Mouse (Mus musculus): ENCODE results near the gene Zfp683.

The Zfp683 gene

DNA sequence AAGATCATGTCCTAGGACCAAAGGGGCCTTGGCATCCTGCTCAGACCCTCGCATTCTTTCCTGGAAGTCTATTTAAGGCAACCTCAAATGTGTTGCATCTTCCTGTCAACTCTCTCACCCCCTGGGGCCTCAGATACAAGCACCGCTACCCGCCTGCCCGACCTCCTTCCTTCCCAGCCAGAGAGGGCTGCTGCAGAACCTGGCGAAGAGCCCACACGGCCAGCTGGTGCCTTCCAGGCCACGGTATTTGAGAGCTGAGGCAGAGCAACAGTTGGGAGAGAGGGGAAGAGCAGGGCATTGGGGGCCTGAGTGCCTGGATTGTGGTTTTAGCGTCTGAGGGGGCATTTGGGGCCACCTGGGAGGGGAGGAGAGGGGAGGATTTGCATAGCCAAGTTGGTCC lies 1.1 kb upstream of the Zfp683 start:
- peak; percentile 32 for DNase-seq (ENCODE audit: low spot score)

DNA sequence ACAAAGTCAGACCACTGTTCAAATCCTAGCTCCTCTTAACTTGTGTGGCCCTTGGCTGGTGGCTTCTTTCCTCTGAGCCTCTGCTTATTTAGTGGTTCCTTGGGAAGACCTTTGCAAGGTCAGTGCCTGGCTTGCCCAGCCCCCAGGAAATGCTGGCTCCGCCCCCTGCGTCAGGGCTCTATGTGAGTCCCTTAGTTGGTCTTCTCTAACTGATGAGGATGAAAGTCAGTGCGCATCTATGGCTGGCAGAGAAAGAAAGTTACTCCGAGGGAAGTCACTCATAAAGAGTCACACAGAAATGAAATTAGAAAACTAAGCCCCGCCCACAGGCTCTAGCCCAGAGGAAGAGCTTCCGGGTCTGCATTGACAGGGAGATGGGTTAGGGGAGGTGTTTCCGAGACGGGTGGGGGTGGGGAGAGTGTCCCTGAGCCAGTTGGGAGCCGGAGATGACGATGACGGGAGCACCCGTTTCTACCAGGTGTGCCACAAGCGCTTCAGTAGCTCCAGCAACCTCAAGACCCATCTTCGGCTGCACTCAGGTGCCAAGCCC lies 4.6 kb downstream of the Zfp683 start:
- no peak for DNase-seq (ENCODE audit: low spot score)

DNA sequence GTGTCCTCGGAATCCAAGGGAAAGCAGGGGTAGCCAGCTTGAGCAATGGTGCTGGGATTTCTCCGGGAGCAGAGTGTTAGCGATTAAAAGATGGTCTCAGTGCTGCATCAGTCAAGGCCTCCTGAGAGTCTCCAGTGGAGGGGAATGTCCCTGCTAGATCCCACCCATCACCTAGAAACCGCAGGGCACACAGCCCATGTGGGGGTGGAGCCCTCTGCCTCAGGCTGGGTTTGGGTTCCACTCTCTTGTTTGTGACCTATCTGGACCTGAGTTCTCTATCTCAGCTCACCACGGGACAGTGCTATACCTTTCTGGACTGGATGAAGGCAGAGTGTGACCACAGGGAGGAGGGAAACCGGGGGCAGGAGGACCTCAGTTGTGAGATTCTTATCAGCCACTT lies 5.3 kb downstream of the Zfp683 start:
- DNase-seq (ENCODE audit: low spot score) = no peak

GRCm38 (mm10) chr4:134060135-134060865 lies 6.7 kb downstream of the Zfp683 start, which contains the start of gene Crybg2:
TSS of gene Crybg2 (plus strand) at chr4:134060815.
- DNase-seq (ENCODE audit: low spot score) = no peak

- peak; percentile 48 for DNase-seq (ENCODE audit: low spot score)
Observed at GRCm38 (mm10) chr4:134061166-134061830, 7.7 kb downstream of the Zfp683 start.

DNA sequence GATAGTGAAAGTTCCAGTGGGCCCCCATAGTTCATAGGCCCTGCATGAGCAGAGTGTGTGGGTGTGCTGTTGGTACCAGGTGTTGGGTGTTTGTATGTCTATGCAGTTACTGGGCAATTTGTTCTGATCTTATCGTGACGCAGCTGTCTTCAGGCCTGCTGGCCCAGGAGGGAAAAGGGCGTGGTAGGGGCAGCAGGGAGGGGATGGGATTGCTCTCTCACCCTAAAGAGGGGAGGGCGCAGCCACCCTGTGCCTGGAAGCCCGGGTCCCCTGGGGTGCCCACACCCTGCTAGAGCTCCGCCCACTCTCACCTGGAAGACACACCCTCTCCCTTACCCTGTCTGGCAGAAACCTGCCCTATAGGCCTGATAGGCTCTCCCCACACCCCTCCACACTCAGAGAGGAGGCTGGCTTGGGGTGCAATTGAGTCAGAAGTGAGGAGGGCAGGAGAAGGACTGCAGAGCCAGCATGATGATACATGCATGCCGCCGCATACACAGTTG lies 8.4 kb downstream of the Zfp683 start:
- DNase-seq (ENCODE audit: low spot score) = peak; percentile 79

- DNase-seq (ENCODE audit: low spot score) = no peak
Observed at GRCm38 (mm10) chr4:134062561-134062960, 8.9 kb downstream of the Zfp683 start.

DNA sequence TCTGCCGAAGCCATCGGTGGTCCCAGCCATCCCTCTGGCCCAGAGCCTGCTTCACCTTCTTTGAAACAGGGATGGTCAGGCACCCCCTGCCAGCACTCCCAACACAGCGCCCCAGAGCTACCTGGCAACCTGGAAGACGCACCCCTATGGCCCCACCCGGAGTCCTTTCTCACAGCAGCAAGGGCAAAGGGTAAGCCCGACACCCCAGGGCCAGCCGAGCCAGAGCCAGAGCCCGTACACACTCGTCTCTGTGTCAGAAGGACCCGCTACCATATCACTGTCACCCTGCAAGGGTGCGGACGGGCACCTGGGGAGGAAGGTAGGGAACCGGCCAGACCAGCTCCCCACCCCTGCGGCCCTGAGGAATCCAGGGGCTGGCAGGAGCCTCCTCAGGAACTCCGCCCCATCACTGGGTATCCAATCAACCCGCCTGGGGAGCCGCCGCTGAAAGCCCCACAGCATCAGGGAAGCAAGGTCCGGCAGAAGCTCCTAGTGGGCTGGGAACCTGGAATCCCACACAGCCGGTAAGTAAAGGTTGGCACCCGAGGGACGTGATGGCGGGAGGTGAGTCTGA lies 11.9 kb downstream of the Zfp683 start:
- no peak for DNase-seq (ENCODE audit: low spot score)

DNA sequence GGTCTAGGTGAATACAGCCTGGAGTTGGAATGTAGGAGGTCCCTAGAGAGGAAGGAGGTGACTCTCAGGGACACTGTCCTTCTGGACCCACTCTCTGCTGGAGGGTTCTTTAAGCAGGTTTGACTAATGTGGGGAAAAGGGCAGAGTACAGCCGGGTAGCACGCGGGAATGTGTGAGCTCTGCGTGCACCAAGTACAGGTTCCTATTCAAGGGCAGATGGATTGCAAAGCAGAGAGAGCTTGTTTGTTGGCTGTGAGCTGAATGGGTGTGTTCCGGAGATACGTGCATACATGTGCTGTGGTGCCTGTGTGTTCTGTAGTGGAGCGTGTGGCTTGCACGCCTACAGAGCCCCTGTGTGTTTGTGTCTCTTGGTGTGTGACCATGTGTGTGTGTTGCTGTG lies 13.7 kb downstream of the Zfp683 start:
- DNase-seq (ENCODE audit: low spot score) = no peak

DNA sequence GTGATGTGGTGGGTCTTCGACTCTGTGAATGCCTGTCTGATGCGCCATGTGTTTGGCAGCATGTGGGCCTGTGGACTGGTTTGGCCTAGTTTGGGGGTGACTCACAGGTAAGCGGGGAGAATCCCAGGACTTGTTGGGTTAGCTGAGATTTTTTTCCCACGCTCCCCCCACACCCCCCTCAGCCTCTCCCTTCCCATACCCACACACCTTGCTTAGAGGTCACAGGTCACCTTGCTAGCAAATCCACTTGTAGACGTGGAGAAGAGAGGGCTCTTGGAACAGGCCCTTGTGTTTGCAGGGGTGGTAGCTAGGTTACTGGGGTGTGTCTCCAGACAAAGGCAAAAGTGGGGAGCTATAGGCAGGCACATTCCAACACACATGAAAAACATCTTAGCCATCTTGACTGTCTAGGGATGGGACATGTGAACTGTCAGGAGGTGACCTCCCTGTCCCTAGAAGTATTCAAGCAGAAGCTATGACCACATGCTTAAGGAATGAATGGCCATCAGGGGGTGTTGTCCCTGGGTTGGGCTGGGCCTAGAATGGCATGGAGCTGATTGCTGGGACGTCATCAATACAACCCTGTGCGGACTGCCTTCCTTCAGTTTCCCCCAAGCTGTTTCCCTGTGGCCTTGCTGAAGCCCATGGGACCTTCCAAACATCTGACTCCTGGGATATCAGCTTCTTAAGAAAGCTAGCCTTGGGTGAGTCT lies 14.4 kb downstream of the Zfp683 start:
- DNase-seq (ENCODE audit: low spot score) = no peak

DNA sequence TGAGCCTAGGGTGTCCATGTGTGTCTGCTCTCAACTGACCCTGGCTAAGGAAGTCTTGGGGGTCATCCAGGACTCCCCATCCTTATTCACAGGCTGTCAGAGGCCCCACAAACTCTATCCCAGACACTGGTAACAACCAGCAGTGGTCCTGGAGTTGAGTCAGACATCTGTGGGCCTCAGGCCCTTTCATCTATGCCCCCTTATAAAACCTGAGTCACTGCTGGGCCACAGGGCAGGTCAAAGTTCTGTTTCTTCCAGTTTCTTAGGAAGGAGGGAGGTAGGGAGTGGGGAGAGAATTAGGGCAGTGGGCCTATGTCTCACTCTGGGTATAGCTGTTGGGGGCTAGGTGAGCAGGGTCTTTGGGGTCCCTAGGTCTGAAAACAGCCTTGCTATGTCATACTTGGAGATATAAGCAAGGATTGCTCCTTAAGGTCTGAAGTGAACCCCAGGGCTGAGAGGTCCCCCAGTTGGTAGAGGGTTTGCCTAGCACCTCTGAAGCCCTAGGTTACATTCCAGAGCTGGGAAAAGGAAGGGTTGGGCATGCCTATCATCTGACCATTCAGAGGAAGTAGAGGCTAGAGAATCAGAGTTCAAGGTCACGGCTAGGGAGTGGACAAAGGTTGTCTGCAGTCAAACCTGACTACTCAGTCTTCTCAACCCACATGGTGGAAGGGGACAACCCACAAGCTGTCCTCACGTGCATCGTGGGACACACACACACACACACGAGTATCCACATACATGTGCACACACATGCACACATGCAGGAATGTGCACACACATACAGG lies 15.3 kb downstream of the Zfp683 start:
- no peak for DNase-seq (ENCODE audit: low spot score)

DNA sequence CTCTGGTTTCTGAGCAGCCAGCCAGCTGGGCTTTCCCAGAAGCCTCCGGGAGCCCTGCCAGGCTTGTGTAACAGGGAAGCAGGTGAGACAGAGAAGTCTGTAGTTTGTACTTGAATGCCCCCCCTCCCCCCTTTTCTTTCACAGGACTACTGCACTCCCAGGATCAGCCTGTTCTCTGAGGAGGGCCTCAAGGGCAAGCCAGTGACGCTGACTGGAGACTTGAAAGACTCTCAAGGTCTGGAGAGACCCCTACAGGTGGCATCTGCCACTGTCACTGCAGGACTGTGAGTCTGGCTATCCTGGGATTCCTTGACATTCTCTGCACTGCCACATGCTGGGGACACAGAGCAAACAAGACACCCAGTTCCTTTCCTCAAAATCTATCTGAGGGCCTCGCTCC lies 25.1 kb downstream of the Zfp683 start:
- DNase-seq (ENCODE audit: low spot score) = peak; percentile 93

- DNase-seq (ENCODE audit: low spot score) = no peak
Observed at GRCm38 (mm10) chr4:134080674-134081073, 27.0 kb downstream of the Zfp683 start.

DNA sequence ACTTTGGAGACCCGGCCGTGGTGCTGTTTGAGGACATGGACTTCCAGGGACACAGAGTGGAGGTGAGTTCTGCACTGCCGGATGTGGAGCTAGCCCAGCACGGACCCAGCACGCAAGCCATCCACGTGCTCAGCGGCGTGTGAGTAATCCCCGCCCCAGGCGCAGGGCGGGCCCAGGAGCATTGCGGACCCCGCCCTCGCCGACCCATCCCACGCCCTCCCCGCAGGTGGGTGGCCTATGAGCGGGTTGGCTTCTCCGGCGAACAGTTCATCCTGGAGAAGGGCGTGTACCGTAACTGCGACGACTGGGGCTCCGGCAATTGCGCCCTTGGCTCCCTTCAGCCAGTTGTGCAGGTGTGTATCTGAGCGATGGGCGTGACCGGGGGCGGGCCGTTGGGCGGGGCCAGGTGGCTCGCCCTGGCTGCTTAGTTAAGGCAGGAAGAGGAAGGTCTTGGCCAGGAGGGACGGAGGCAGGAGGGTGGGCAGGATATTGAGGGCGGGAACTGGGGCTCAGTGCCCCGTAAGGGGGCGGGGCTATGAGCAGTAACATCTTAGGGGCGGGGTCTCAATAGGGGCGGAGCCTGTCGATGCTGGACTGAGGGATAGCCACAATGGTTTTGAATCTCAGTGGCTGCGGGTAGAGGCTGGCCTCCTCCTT lies 28.2 kb downstream of the Zfp683 start:
- DNase-seq (ENCODE audit: low spot score) = peak; percentile 75

DNA sequence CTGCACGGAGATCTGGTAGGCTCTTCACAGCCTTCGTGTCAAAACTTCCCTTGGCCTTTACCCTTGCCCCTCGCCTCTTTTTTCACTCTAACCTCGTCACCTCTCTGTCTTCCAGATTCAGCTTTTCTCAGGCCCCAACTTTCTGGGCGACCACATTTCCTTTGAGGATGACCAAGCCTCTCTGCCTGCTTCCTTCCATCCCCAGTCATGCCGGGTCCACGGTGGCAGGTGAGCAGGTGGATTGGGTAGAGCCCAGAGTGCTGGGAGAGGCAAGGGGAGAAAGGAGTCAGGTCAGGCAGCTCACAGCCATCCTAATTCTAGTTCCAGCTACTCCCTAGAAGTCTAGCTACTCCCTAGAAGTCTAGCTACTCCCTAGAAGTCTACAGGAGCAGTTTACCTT lies 28.8 kb downstream of the Zfp683 start:
- DNase-seq (ENCODE audit: low spot score) = no peak

- no peak for DNase-seq (ENCODE audit: low spot score)
Observed at GRCm38 (mm10) chr4:134084999-134085398, 31.4 kb downstream of the Zfp683 start.

DNA sequence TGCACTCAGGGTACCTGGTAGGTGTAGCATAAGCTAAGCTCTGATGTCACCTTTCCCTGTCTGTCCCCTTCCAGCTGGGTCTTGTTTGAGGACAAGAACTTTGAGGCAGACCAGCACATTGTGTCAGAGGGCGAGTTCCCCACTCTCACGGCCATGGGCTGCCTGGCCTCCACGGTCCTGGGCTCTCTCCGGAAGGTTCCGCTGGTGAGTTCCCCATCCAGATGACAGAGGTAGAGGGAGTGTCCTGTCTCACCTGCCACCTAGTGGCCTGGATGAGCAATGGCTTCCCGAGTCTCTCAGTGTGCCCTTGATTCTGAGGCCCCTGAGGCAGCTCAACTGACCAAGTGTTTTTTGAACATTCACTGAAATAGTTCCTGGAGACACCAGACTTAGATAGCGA lies 33.8 kb downstream of the Zfp683 start:
- DNase-seq (ENCODE audit: low spot score) = peak; percentile 78

- DNase-seq (ENCODE audit: low spot score) = no peak
Observed at GRCm38 (mm10) chr4:134089029-134089428, 35.4 kb downstream of the Zfp683 start.

- DNase-seq (ENCODE audit: low spot score) = no peak
Observed at GRCm38 (mm10) chr4:134090521-134091224, 37.0 kb downstream of the Zfp683 start.

GRCm38 (mm10) chr4:134091225-134091529 lies 37.5 kb downstream of the Zfp683 start:
- no peak for DNase-seq (ENCODE audit: low spot score)

All from MN1 (cell line).